Mouse (Mus musculus): ENCODE data around the gene Evi2b. TPM values are rescaled to one million over a fixed set of nuclear protein-coding genes. Genes with fewer than 3 reads are reported as not detected.

The Evi2b gene
- total RNA-seq (2021): 1 to 10 TPM in 1 of 2 experiments, under 1 TPM in 1; 0.66 to 1.3 TPM
- long read RNA-seq, experiment 1, partial matches to known transcripts: 0 of 2 reads
- long read RNA-seq, experiment 1, other reads (novel, unspliced or antisense): 0 of 2 reads
- long read RNA-seq, experiment 2, partial matches to known transcripts: 0 of 1 reads
- long read RNA-seq, experiment 2, other reads (novel, unspliced or antisense): 0 of 1 reads

GRCm38 (mm10) chr11:79523560-79524309, at the start of gene Evi2b:
Gene Evi2b, minus strand, starts transcription at chr11:79523762.
- DNase-seq: no peak

DNA sequence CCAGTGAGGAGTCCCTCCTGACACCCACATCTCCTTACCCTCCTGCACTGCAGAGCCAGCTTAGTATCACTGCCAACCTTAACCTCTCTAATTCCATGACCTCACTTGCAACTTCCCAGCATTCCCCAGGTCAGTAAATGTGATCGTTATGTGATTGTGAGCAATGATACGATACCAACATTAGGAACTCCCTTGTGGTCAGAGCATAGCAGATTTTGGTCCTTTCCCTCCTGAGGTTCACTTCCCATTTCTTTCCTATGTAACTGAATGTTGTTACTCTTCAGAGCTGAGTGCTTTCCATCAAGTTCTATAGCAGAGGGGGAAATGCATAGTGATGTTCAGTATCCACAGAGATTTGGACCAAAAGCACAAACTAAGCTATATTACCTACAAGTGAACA, 46.8 kb upstream of the Evi2b start:
- DNase-seq: no peak

DNA sequence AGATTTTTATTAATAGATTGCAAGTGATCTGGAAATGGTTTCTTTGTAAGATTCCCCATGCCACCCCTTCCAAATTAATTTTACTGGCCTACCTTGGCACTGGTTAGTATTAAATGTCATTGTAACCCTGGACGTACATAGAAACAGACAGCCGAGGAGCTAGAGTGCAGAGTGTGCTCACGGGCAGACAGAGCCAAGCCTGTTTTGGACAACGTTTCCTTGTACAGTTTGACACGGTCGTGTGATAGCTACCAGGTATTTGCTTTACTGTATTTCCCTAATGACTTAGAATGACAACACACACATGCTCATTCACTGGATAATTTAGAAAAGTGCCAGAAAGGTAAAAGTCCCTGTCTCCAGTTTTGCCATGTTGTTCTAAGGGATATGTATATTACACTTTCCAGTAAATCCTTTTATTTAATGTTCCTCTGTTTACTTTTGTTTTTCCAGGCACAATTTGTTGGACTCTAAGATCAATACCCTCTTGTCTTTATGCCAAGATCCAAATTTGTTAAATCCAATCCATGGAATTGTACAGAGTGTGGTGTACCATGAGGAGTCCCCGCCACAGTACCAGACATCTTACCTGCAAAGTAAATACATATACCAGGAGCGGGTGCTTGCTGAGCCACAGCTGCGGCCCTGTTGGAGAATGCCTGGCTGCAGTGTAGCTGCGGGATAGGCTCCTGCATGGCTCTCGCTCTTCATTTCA, 44.8 kb upstream of the Evi2b start:
- no peak for DNase-seq

- DNase-seq: no peak
Observed at GRCm38 (mm10) chr11:79566947-79567346, 43.4 kb upstream of the Evi2b start.

DNA sequence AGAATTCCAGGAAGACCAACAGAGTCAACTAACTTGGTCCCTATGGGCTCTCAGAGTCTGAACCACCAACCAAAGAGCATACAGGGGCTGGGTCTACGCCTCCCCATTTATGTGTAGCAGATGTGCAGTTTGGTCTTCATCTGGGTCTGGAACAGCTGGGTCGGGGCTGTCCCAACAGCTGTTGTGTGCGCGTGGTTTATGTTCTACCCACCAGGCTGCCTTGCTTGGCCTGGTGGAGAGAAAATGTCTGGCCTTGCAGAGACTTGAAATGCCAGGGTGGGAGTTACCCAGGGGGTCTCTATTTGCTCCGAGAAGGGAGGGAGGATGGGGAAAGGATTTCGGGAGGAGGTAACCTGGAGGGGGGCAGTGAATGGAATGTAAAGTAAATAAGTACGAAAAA, 39.9 kb upstream of the Evi2b start:
- no peak for DNase-seq

DNA sequence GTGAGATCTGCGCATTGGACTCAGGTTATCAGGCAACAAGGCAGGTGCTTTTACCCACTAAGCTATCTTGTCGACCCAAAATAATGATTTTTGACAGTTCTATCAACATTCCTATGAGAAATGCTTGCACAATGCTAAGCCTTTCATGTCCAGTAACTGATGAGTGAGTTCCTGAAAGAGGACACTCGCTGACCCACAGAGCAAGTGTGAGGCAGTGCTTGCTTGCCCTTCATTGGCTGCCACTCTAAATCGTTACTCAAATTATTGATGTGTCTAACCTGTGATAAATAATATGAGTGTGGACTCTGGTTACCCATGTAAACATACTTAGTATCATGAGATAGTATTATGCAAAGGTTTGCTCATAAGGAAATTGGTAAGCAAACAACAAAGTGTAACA, 37.0 kb upstream of the Evi2b start:
- DNase-seq: no peak

DNA sequence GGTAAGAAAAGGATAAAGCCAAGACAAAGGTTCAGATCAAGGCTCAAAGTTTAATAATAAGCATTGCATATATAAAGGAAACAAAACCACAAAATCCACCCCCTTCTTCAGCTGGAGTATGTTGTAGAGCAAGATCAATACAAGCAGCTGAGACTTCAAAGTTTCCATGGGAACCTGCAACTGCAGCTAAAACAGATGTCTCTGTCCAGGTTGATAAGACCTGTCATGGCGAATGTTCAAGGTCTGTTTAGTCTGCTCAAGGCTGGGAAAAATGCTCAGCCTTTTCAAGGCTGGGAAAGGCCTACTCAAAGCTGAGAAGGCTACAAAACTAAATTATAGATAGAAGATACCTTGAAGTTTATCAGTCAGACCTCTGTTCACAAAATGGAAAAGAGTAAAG, 29.1 kb upstream of the Evi2b start:
- peak in 1 of 2 experiments; percentile 15 for DNase-seq

GRCm38 (mm10) chr11:79536293-79536692, 12.7 kb upstream of the Evi2b start:
- no peak for DNase-seq

GRCm38 (mm10) chr11:79535554-79535953, 12.0 kb upstream of the Evi2b start:
- no peak for DNase-seq

DNA sequence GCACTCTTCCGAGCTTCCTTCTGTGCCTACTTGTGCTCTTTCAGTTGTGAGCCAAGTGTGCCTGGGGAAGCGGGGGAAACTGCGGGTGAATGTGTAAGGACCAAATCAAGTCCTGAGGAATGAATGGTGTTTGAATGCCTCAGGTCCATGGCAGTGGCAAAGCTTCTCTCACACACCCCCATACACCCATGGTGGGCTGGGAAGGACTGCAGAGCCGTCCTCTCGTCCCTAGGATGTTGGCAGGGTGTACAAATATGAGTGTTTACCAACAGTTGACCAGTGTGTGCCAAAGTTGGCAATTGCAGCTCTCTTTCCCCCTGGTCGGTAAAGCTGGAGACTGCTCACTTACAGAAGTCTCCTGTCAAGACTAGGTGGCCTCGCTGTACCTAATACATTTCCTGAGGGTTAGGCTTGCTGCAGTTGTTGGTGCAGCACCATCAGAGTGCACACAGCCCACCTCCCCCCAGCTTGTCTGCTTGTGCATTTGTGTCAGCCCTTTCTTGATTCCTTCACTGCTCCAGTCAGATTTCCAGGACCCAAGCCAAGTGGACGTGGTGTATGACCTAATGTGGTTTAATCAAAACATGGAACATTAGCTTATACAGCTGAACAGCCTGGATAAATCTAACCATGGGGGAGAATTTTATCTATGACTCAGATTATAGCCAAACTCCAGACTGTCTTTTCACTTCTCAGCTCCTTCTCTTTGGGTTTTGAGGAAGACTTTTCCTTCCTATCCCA, 10.6 kb upstream of the Evi2b start:
- DNase-seq: peak; percentile 50 to 66

GRCm38 (mm10) chr11:79533311-79533710, 9.7 kb upstream of the Evi2b start:
- DNase-seq: no peak

DNA sequence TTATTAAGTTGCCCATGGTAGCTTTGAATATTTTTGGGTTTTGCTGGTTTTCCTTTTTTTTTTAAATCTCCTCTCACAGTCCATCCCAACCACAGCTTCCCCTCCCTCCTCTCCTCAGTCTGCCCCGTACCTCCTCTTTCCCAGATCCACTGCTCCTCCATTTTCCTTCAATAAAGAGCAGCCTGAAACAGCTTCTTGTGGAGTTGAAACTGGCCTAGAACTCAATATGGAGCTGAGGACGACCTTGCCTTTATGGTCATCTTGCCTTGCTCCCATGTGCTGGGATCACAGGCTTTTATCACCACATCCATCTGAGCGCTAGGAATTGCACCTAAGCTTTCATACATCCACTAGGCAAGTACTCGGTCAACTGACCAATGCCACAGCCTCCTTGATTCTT, 7.9 kb upstream of the Evi2b start:
- DNase-seq: no peak

DNA sequence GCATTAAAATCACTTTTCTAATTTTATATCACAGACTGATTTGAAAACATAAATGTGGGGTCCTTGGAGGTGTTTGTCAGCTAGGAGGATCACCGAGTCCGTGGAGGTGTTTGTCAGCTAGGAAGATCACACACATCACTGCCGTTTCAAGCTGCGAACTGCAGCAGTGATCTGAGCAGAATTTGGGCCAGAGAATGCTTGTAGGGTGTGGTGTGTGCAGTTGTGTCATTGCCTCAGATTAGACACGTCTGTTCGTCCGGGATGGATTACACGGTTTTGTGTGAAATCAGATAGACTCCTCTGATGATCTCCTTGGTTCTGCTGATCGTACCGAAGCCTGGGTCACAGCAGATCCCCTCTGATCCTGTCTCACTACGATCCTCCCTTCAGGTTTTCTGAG, 7.2 kb upstream of the Evi2b start:
- no peak for DNase-seq

- peak in 1 of 2 experiments; percentile 6 for DNase-seq
Observed at GRCm38 (mm10) chr11:79530333-79530761, 6.8 kb upstream of the Evi2b start, which contains the start of the genes Evi2 and Evi2a. Gene Evi2, minus strand, starts transcription at chr11:79530589. Gene Evi2a, minus strand, starts transcription at chr11:79530609.

- no peak for DNase-seq
Observed at GRCm38 (mm10) chr11:79529736-79530135, 6.2 kb upstream of the Evi2b start.

GRCm38 (mm10) chr11:79529226-79529625, 5.7 kb upstream of the Evi2b start:
- DNase-seq: no peak

- peak in 1 of 2 experiments; percentile 5 for DNase-seq
Observed at GRCm38 (mm10) chr11:79528601-79529000, 5.0 kb upstream of the Evi2b start.

GRCm38 (mm10) chr11:79527739-79528384, 4.3 kb upstream of the Evi2b start:
- no peak for DNase-seq

DNA sequence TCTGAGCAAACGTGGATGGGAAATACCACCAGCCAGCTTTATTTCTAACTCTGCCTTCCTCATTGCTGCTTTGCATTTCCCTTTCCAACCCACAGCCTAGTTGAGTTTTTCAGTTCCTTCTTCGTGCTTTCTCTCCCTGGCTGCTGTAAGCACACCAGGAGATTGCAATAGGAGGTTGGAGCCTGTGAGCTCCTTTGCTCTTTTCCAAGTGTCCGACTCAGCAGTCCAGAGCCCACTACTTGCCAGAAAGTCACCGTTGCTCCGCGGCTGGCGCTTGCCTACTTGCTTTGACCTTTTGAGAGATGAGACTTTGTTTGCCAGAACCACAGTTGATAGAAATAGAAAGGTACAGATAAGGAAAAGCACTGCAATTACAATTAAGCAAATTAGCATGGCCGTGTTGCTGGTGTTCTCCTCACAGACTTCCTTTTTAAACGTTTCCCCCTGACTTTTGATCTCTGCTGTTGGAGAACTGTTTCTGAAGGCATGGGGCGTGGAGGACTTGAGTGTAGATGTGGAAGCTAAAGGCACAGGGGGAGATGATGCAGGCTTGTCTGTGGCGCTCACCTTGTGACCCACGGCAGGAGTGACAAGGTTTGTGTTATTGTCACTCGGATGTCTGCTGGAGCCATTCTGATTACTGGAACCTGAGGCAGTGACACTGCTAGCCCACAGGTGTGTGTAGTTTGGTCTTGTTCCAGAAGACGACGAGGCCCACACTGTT, 3.6 kb upstream of the Evi2b start:
- peak; percentile 28 for DNase-seq

- DNase-seq: no peak
Observed at GRCm38 (mm10) chr11:79526549-79526948, 3.0 kb upstream of the Evi2b start.

- no peak for DNase-seq
Observed at GRCm38 (mm10) chr11:79524310-79524575, 681 bp upstream of the Evi2b start.

Data from adrenal gland, postnatal 36 days (tissue).